Mouse (Mus musculus) midbrain, embryonic 15.5 days (tissue): ENCODE results near the gene Glb1. TPM values are rescaled to one million over a fixed set of nuclear protein-coding genes. Genes with fewer than 3 reads are reported as not detected.
"Not testable (repeated sequence)": the region's sequence is repeated elsewhere in the genome, so short reads cannot be mapped to it uniquely, and the experiment has no call there.

ENCODE experiments used
- ATAC-seq: fragments of 200-750 bp; cut with Nextera tagmentation; replicated peaks from 2 replicates; pipeline ENCODE4 v1.8.0; 2017; ENCODE audit warnings: moderate TSS enrichment
- H3K27ac ChIP-seq: fragments of 300-500 bp; sonication (generic); 2 replicates; pipeline ENCODE4 v1.5.1; 2015; ENCODE audit warnings: mild to moderate bottlenecking, inconsistent platforms
- H3K27me3 ChIP-seq: fragments of 300-500 bp; sonication (generic); replicated peaks from 2 replicates; pipeline ENCODE4 v1.6.1; 2015; ENCODE audit warnings: inconsistent platforms
- H3K36me3 ChIP-seq: fragments of 300-500 bp; sonication (generic); replicated peaks from 2 replicates; pipeline ENCODE4 v1.6.1; 2015; ENCODE audit warnings: inconsistent platforms
- H3K4me1 ChIP-seq: fragments of 300-500 bp; sonication (generic); 2 replicates; pipeline ENCODE4 v1.6.1; 2015; ENCODE audit warnings: inconsistent platforms
- H3K4me2 ChIP-seq: fragments of 300-500 bp; sonication (generic); 2 replicates; pipeline ENCODE4 v1.6.1; 2015; ENCODE audit warnings: inconsistent platforms, mild to moderate bottlenecking, moderate library complexity
- H3K4me3 ChIP-seq: fragments of 300-500 bp; sonication (generic); 2 replicates; pipeline ENCODE4 v1.5.1; 2015; ENCODE audit warnings: mild to moderate bottlenecking, inconsistent platforms
- H3K9ac ChIP-seq: fragments of 300-500 bp; sonication (generic); 2 replicates; pipeline ENCODE4 v1.6.1; 2015; ENCODE audit warnings: mild to moderate bottlenecking, inconsistent platforms
- H3K9me3 ChIP-seq: fragments of 300-500 bp; sonication (generic); 2 replicates; pipeline ENCODE4 v1.6.1; 2016; ENCODE audit warnings: inconsistent platforms
- WGBS: fragments of 180-500 bp; shearing (Covaris S2); methylation state at CpG from one replicate; pipeline ENCODE4 v1.1.7; 2015; ENCODE audit warnings: mixed read lengths; 5-methylcytosine and 5-hydroxymethylcytosine counted together
- polyA plus RNA-seq: library from polyadenylated mRNA; unstranded; fragments of >200 nt; fragmentation: Nextera tagmentation; extraction: Ambion mirVana; gene quantifications from 2 replicates; pipeline ENCODE4 v1.2.1, GENCODE M21; 2015

Glb1 gene
- polyA plus RNA-seq = 26.9 and 27.3 TPM in 2 replicates

DNA sequence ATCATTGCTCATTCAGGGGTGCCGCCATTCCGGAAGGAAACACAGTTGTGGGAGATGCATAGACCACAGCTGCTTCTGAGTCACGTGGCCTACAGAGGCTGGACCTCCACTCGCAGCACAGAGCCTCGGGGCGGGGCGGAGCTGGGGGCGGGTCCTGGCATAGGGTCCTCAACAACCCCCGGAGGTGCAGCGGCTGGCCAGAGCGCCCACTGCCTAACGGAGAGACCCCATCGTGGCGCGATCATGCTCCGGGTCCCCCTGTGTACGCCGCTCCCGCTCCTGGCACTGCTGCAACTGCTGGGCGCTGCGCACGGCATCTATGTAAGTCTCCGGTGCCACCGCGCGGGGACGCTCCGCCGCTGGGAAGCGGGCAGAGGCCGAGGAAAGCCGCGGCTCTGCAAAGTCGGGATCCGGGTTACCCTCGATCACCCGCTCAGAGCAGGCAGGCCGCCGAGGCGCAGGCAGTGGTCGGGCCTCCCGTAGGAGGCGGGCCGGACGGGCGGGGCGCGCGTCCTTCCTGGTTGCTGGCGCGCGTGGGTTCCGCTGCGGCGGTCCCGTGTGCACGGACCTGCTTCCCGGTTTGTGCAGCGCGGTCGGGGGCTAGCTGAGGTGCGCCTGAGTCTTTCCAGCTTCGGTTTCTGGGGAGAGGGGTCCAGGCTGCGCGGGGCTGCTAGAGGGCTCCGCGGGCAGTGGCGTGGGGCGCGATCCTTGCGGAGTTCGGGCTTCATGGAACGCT, at the start of gene Glb1, which contains the start of gene Tmppe:
Glb1 (plus strand) TSS at position 128 of the 736 bp plus-strand sequence.
Tmppe (plus strand) TSS at position 157 of the 736 bp plus-strand sequence.
- Histone ChIP-seq H3K9ac (peak within 1 kb of the TSS; percentile 78), H3K4me3 (peak within 1 kb of the TSS; percentile 68), H3K4me1 (peaks cover 11% of the 10 kb centered on the region), H3K36me3 (peaks cover 14% of the 10 kb centered on the region), H3K9me3 (no peaks in the 10 kb centered on the region), H3K27me3 (no peaks in the 10 kb centered on the region), H3K4me2 (peak within 1 kb of the TSS; percentile 69), H3K27ac (peak within 1 kb of the TSS; percentile 84)
- ATAC-seq = peak; percentile 98
- WGBS = under 1% methylated on average over 73 of the region's 73 CpGs

DNA sequence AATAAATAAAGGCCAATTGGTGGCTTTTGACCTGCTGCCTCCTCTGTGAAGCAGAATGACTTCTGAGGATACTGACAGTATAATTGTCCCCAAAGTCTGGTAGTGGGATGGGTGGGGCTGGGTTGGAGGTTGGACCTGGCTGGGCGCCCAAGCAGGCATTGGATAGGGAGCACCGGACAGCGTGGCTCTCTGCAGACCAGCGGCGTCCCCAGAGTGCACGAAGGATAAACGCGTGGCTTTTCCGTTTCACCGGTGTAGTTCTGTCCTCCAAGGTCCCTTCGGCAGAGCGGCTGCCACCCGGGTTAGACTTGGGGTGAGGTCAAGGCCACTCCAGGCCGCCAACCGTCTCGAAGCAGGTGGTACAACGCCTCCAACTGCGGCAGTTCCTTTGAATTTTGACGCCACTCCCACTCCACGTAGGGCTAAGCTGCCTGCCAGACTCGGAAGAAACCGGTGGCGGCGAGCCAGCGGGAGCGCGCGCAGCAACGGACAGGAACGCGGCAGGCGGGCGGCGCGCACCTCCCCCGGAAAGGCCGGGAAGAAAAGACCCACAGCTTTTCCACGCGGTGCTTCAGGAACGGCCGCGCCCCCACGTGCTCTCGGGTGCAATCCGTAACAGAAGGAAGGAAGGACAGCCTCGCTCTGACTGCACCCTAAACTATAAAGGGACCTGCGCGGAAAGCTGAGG, 32.9 kb upstream of the Glb1 start:
- H3K4me3 ChIP-seq = peak overlapping the region; percentile 61
- H3K9ac ChIP-seq = peak overlapping the region; percentile 59
- peak overlapping the region; percentile 94 for H3K4me2 ChIP-seq
- H3K27ac ChIP-seq = peak overlapping the region; percentile 45; the same call in 1 of the 2 replicates
- ATAC-seq = peak; percentile 91
- H3K27me3 ChIP-seq = 0 out of 2 replicates have a peak, but pooled peaks cover 5% of the 10 kb centered on the region
- peaks cover 4% of the 10 kb centered on the region for H3K4me1 ChIP-seq
- H3K36me3 ChIP-seq = no peaks in the 10 kb centered on the region
- 1% methylated on average over 48 of the region's 48 CpGs for WGBS
- H3K9me3 ChIP-seq = no peaks in the 10 kb centered on the region

- peak overlapping the region; percentile 61 for H3K4me3 ChIP-seq
- H3K27ac ChIP-seq = peak overlapping the region; percentile 45; the same call in 1 of the 2 replicates
- H3K36me3 ChIP-seq = no peaks in the 10 kb centered on the region
- H3K4me2 ChIP-seq = peak overlapping the region; percentile 94
- H3K4me1 ChIP-seq = peaks cover 4% of the 10 kb centered on the region
- H3K9ac ChIP-seq = peak overlapping the region; percentile 59
- H3K27me3 ChIP-seq = 0 out of 2 replicates have a peak, but pooled peaks cover 5% of the 10 kb centered on the region
- H3K9me3 ChIP-seq = no peaks in the 10 kb centered on the region
- 12% methylated on average over 12 of the region's 12 CpGs for WGBS
- ATAC-seq = peak; percentile 69; the same call in 1 of the 2 replicates
Measured at GRCm38 (mm10) chr9:114368471-114368858, 32.4 kb upstream of the Glb1 start.

DNA sequence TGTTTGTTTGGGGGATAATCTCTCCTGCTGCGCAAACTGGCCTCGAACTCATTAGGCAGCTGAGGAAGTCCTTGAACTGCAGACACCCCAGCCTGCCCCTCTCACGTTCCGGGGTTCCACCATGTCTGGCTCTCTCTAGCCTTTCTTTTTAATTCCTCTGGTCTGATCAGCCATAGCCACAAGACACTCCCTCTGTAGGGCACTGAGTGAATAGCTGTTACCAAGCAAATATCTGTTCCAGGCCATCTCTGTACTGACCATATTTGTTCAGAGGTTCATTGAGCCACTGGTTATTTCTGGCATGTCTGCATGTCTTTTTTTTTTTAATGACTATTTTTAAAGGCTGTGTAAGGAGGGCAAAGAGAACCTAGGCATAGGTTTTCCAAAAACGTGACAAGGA, 31.5 kb upstream of the Glb1 start:
- H3K27me3 ChIP-seq, H3K4me1 ChIP-seq, H3K9me3 ChIP-seq, H3K9ac ChIP-seq, H3K4me3 ChIP-seq, H3K4me2 ChIP-seq, H3K27ac ChIP-seq, H3K36me3 ChIP-seq: not testable (repeated sequence)
- ATAC-seq = 0 out of 2 replicates have a peak, but pooled peaks have one; percentile 49
- WGBS = 57% methylated on average over 5 of the region's 5 CpGs

- H3K4me2 ChIP-seq, H3K9me3 ChIP-seq, H3K27ac ChIP-seq, H3K4me3 ChIP-seq, H3K4me1 ChIP-seq, H3K9ac ChIP-seq, ATAC-seq, H3K36me3 ChIP-seq, H3K27me3 ChIP-seq: not testable (repeated sequence)
- WGBS = 28% methylated on average over 5 of the region's 5 CpGs
Measured at GRCm38 (mm10) chr9:114371717-114372116, 29.2 kb upstream of the Glb1 start.

DNA sequence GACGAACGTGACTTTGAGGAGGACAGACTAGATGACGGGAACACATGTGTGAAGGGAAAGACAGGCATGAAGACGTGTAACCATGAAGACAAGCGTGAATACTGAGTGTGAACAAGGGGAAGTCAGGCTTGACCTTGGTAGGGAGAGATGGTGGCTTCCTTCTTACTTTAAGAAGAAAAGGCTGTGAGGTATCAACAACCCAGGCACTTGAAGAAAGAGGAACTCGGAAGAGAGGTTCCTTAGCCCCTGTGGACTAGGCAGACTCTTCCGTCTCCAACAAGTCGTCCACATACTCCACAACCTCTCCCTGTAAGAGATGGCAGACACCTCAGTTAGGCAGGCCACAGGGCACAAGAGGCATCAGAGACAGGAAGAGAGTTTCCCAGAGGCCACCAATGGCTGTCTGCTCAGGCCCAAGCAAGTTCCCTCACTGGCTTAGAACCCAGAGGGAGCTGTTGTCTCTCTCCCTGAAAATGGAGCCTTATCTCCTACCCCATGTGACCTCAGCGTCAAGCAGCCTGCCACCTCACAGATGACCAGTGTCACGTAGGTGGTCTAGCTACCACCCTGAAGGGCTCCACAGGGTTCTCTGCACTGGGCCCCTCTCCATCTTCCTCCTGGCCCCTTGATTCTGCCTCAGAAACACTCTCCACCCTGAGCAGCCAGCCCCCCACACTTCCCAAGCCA, 25.5 kb upstream of the Glb1 start:
- H3K27ac ChIP-seq = no peak overlapping the region
- H3K4me1 ChIP-seq = no peaks in the 10 kb centered on the region
- no peak overlapping the region for H3K9ac ChIP-seq
- H3K4me2 ChIP-seq = no peak overlapping the region
- no peaks in the 10 kb centered on the region for H3K27me3 ChIP-seq
- H3K9me3 ChIP-seq = no peaks in the 10 kb centered on the region
- no peak overlapping the region for H3K4me3 ChIP-seq
- WGBS = 92% methylated on average over 10 of the region's 10 CpGs
- no peak for ATAC-seq
- H3K36me3 ChIP-seq = no peaks in the 10 kb centered on the region

- no peak overlapping the region for H3K4me2 ChIP-seq
- no peak overlapping the region for H3K27ac ChIP-seq
- H3K4me1 ChIP-seq = no peaks in the 10 kb centered on the region
- no peaks in the 10 kb centered on the region for H3K36me3 ChIP-seq
- no peak overlapping the region for H3K4me3 ChIP-seq
- 92% methylated on average over 10 of the region's 10 CpGs for WGBS
- no peak overlapping the region for H3K9ac ChIP-seq
- no peaks in the 10 kb centered on the region for H3K9me3 ChIP-seq
- no peaks in the 10 kb centered on the region for H3K27me3 ChIP-seq
- no peak for ATAC-seq
Measured at GRCm38 (mm10) chr9:114377168-114377567, 23.7 kb upstream of the Glb1 start.

DNA sequence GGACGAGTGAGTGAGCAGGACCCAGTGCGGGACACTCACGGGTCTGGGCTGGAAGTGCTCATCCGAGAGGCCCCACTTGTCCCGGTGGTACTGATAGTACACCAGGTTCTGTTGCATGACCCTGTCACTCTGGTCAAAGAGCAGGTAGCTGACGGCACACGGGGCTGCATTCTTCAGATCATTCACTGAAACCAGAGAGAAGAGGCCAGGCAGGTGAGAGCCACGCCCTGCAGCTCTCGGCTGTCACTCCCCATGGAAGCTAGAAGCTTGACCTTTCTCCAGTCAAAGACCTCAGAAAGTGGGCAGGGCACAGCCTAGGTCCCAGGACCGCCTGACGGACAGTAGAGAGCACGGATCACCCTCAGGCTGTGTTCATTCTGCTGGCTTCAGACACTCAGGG, 21.0 kb upstream of the Glb1 start:
- no peaks in the 10 kb centered on the region for H3K36me3 ChIP-seq
- H3K27ac ChIP-seq = no peak overlapping the region
- no peaks in the 10 kb centered on the region for H3K4me1 ChIP-seq
- 88% methylated on average over 12 of the region's 12 CpGs for WGBS
- no peak overlapping the region for H3K4me3 ChIP-seq
- H3K4me2 ChIP-seq = no peak overlapping the region
- no peaks in the 10 kb centered on the region for H3K9me3 ChIP-seq
- ATAC-seq = no peak
- H3K27me3 ChIP-seq = no peaks in the 10 kb centered on the region
- no peak overlapping the region for H3K9ac ChIP-seq

DNA sequence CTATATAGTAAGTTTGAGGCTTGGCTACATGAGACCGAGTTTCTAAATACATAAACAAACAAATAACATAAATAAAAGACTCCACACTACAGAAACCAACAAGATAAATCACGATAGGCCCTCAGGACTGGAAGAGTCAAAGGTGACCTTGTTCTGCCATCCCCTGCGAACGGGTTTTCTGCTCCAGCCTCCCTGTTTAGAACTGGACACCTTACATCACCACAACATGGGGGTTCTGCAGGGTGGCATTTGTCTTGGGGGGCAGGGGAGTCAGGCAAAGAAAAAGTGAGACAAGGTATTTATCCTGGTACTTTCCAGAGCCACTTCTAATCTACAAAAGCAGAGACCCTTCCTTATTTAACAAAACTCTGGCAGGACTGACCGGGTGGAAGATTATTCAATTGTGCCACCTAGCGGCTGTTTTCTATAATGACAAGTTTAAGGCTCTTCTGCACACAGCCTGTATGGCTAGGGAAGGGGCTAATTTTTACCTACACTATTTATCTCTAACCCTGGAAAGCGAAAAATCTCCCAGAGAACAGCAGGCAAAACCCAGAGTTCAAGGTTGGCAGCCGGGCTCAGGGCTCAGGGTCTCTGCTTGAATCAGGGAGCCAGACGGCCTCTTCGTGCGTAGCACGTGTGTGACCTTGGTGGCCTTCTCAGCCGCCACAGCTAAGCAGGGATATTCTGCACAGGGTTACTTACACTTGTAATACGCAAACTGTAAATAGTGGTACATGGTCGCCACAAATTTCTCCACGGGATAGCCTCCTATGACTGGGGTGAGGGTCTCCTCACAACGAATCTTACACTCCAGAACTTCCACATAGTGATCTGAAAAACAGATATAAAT, 19.8 kb upstream of the Glb1 start:
- 70% methylated on average over 17 of the region's 17 CpGs for WGBS

DNA sequence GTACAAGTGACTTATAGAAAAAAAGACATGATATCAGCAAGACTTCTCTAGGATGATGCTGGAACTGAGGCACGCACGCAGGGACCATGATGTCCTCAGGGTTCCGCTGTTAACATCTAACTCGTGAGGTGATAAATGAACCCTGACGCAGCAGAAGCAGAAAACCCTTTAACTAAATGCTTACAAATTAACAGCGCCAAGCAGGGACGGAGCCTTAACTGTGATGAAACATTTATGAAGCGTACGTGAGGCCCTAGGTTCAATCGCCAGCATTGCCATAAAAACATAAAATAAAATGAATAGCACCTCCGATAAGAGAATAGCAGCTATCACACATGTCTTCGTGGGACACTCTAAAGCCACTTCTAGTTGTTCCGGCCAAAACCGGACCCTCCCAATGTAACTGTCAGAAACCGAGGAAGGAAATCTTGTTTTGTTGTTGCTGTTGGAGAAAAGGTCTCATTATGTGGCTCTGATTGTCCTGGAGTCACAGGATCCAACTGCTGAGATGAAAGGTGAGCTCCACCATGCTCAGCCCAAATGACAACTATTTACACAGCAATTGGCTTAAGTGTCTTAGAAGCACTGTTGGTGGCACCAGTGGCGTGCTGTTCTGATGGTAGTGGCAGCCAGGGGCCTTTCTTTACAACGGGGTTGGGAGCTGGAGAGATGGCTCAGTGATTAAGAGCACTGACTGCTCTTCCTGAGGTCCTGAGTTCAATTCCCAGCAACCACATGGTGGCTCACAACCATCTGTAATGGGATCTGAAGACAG, 17.8 kb upstream of the Glb1 start:
- H3K4me1 ChIP-seq = no peaks in the 10 kb centered on the region
- WGBS = 89% methylated on average over 17 of the region's 17 CpGs
- H3K9ac ChIP-seq = no peak overlapping the region
- H3K4me3 ChIP-seq = no peak overlapping the region
- H3K27ac ChIP-seq = no peak overlapping the region
- no peaks in the 10 kb centered on the region for H3K27me3 ChIP-seq
- ATAC-seq = no peak
- no peak overlapping the region for H3K4me2 ChIP-seq
- no peaks in the 10 kb centered on the region for H3K9me3 ChIP-seq
- no peaks in the 10 kb centered on the region for H3K36me3 ChIP-seq

More for the DNA sequence above, 19.8 kb upstream of the Glb1 start:
- H3K4me2 ChIP-seq = no peak overlapping the region
- no peaks in the 10 kb centered on the region for H3K9me3 ChIP-seq
- H3K27me3 ChIP-seq = no peaks in the 10 kb centered on the region
- no peaks in the 10 kb centered on the region for H3K4me1 ChIP-seq
- H3K36me3 ChIP-seq = no peaks in the 10 kb centered on the region
- no peak overlapping the region for H3K4me3 ChIP-seq
- ATAC-seq = 0 out of 2 replicates have a peak, but pooled peaks have one; percentile 50
- H3K27ac ChIP-seq = no peak overlapping the region
- no peak overlapping the region for H3K9ac ChIP-seq

DNA sequence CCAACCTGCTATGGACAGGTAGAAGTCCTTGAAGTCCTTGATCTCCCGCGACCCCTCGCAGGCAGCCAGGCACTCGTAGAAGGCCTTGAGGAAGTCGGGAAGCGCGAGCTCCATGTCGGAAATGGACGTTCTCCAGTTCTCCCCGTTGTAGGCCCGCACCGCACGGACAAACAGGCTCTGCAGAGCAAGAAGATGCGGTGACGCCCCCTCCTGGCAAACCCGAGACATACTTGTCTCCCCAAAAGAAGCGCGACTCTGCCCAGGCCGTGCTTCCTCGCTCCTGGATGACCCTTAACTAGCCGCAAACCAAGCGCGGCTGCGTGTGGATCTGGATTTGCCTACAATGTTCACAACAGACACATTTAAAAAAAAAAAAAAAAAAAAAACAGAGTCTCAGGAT, 16.2 kb upstream of the Glb1 start:
- no peaks in the 10 kb centered on the region for H3K9me3 ChIP-seq
- H3K9ac ChIP-seq = no peak overlapping the region
- no peak overlapping the region for H3K4me3 ChIP-seq
- H3K27me3 ChIP-seq = no peaks in the 10 kb centered on the region
- ATAC-seq = no peak
- H3K27ac ChIP-seq = no peak overlapping the region
- no peak overlapping the region for H3K4me2 ChIP-seq
- no peaks in the 10 kb centered on the region for H3K4me1 ChIP-seq
- no peaks in the 10 kb centered on the region for H3K36me3 ChIP-seq
- WGBS = 92% methylated on average over 24 of the region's 24 CpGs
